Mouse (Mus musculus) stomach, postnatal 0 days (tissue): Measurements from ENCODE around the gene Rpp38.

Experiments
- CTCF ChIP-seq: IDR thresholded peaks from 2 replicates; pipeline ENCODE4 v1.5.1; 2016; ENCODE audit warnings: antibody characterized with exemption, low read depth, mild to moderate bottlenecking, moderate library complexity
- EP300 ChIP-seq: optimal IDR thresholded peaks from 2 replicates; pipeline ENCODE3; 2016; ENCODE audit warnings: antibody characterized with exemption

DNA sequence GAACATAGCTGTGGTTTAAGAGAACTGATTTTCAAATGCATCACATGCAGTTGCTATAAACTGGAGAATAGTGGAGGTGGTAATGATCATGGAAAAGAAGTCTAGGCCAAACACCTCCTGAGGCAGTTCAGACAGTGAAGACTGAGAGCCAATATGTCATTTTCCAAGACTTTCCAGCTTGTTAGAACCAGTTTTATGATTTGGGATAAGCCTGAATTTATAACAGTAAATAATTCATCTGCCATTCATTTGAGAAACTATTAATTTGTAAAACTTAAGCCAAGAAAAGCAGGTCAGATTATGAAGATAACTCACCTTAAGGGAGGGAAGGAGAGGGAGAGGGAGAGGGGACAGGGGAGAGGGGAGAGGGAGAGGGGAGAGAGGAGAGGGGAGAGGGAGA is 20.7 kb upstream of the Rpp38 start:
- TF ChIP-seq CTCF (no peak), EP300 (no peak)
